Mouse (Mus musculus): Measurements from ENCODE around the gene Ipo4. TPM values are rescaled to one million over a fixed set of nuclear protein-coding genes. Genes with fewer than 3 reads are reported as not detected.

Gene Ipo4
- polyA plus RNA-seq (2015; fragmentation: Nextera tagmentation; extraction: Ambion mirVana): 65.5 and 76.0 TPM in 2 replicates

DNA sequence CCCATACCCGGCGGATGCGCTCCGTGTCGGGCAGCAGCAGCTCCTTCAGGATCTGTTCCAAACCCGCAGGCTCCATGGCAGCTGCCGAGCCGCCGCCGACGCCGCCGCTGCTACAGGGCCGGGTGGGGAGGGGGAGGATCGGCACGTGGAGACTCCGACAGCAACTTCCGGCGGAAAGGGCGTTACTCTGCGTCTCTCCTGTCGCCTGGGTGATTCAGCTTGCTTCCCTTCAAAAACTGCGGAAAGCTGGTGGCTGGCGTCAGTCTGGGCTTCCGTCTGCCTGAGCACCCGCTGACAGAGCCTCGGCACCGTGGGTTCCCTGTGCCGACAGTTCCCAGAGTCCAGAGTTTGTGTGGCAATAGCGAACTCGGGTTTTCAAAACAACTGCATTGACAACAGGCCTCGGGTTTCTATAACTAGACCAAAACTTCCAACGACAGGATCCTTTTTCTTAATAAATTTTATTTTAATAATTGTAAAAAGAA, at the start of gene Ipo4:
Gene Ipo4 (minus strand): TSS at position 435 of the 485 bp plus-strand sequence.
- WGBS: 2% methylated on average over 33 of the region's 33 CpGs
- peak within 1 kb of the TSS; percentile 83 for H3K9ac ChIP-seq
- no peaks in the 10 kb centered on the region for H3K27me3 ChIP-seq
- H3K27ac ChIP-seq: peak within 1 kb of the TSS; percentile 82
- H3K4me2 ChIP-seq: peak within 1 kb of the TSS; percentile 93
- H3K36me3 ChIP-seq (ENCODE audit: poor library complexity, severe bottlenecking): peaks cover 81% of the 10 kb centered on the region
- H3K4me1 ChIP-seq: peaks cover 14% of the 10 kb centered on the region
- H3K4me3 ChIP-seq: peak within 1 kb of the TSS; percentile 63
- no peaks in the 10 kb centered on the region for H3K9me3 ChIP-seq (replicated peaks)
- ATAC-seq: peak; percentile 94

DNA sequence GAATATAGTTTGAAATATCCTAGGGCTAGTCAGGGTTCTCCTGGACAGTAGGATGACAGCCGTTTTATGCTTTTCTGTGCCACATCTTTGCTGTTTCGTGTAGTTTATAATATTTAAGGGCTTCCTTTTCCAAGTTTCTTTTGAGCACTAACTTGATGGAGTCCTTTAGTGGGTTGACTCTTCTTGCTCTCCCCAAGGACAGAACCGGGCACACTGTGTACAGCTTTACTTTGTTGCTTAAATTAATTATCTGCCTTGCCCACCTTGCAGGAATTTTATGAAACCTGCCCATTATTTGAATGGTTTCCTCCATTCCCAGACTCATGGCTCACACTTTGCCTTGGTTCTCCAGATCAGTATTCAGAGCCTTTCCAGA, 46.3 kb upstream of the Ipo4 start:
- Histone ChIP-seq H3K9me3 (replicated peaks) (no peaks in the 10 kb centered on the region), H3K27me3 (peaks cover 5% of the 10 kb centered on the region; the same call in 1 of the 2 replicates), H3K4me3 (peak overlapping the region; percentile 66), H3K36me3 (ENCODE audit: poor library complexity, severe bottlenecking) (peaks cover 34% of the 10 kb centered on the region), H3K9ac (peak overlapping the region; percentile 80), H3K27ac (peak overlapping the region; percentile 80; the same call in 1 of the 2 replicates), H3K4me1 (peaks cover 13% of the 10 kb centered on the region), H3K4me2 (peak overlapping the region; percentile 89)
- WGBS: 17% methylated on average over 3 of the region's 3 CpGs
- no peak for ATAC-seq

- peak; percentile 98 for ATAC-seq
- H3K9me3 ChIP-seq (replicated peaks): no peaks in the 10 kb centered on the region
- peak within 1 kb of the TSS; percentile 80 for H3K9ac ChIP-seq
- peaks cover 13% of the 10 kb centered on the region for H3K4me1 ChIP-seq
- H3K4me3 ChIP-seq: peak within 1 kb of the TSS; percentile 66
- peaks cover 5% of the 10 kb centered on the region; the same call in 1 of the 2 replicates for H3K27me3 ChIP-seq
- H3K27ac ChIP-seq: peak within 1 kb of the TSS; percentile 80
- H3K36me3 ChIP-seq (ENCODE audit: poor library complexity, severe bottlenecking): peaks cover 40% of the 10 kb centered on the region
- WGBS: under 1% methylated on average over 66 of the region's 66 CpGs
- H3K4me2 ChIP-seq: peak within 1 kb of the TSS; percentile 89
Measured at GRCm38 (mm10) chr14:55681160-55682117, 45.7 kb upstream of the Ipo4 start, which contains the start of gene Tinf2. Gene Tinf2 (minus strand): TSS chr14:55681820.

GRCm38 (mm10) chr14:55677615-55678014, 41.9 kb upstream of the Ipo4 start:
- WGBS: 86% methylated on average over 4 of the region's 4 CpGs
- H3K4me3 ChIP-seq: no peak overlapping the region
- H3K36me3 ChIP-seq (ENCODE audit: poor library complexity, severe bottlenecking): peaks cover 53% of the 10 kb centered on the region
- no peak overlapping the region for H3K4me2 ChIP-seq
- no peak overlapping the region for H3K27ac ChIP-seq
- peaks cover 17% of the 10 kb centered on the region for H3K4me1 ChIP-seq
- no peak for ATAC-seq
- H3K9ac ChIP-seq: no peak overlapping the region
- no peaks in the 10 kb centered on the region for H3K27me3 ChIP-seq
- H3K9me3 ChIP-seq (replicated peaks): no peaks in the 10 kb centered on the region

- ATAC-seq: no peak
- H3K36me3 ChIP-seq (ENCODE audit: poor library complexity, severe bottlenecking): peaks cover 32% of the 10 kb centered on the region
- peak overlapping the region; percentile 89 for H3K9ac ChIP-seq
- H3K4me2 ChIP-seq: peak overlapping the region; percentile 96
- no peak overlapping the region for H3K27ac ChIP-seq
- peak overlapping the region; percentile 77 for H3K4me3 ChIP-seq
- no peaks in the 10 kb centered on the region for H3K27me3 ChIP-seq
- 83% methylated on average over 7 of the region's 7 CpGs for WGBS
- H3K4me1 ChIP-seq: peaks cover 22% of the 10 kb centered on the region
- H3K9me3 ChIP-seq (replicated peaks): no peaks in the 10 kb centered on the region
Measured at GRCm38 (mm10) chr14:55672741-55673060, 36.9 kb upstream of the Ipo4 start.

- Histone ChIP-seq H3K9ac (peak within 1 kb of the TSS; percentile 89), H3K9me3 (replicated peaks) (no peaks in the 10 kb centered on the region), H3K4me2 (peak within 1 kb of the TSS; percentile 96), H3K27me3 (no peaks in the 10 kb centered on the region), H3K4me1 (peaks cover 22% of the 10 kb centered on the region), H3K4me3 (peak within 1 kb of the TSS; percentile 77), H3K36me3 (ENCODE audit: poor library complexity, severe bottlenecking) (peaks cover 26% of the 10 kb centered on the region), H3K27ac (peak within 1 kb of the TSS; percentile 75)
- ATAC-seq: peak; percentile 99
- WGBS: under 1% methylated on average over 38 of the region's 38 CpGs
Measured at GRCm38 (mm10) chr14:55671833-55672740, 36.3 kb upstream of the Ipo4 start, which contains the start of the genes Gmpr2 and Nedd8. Gene Gmpr2 (plus strand): TSS chr14:55671941. Gene Nedd8 (minus strand): TSS chr14:55672124.

DNA sequence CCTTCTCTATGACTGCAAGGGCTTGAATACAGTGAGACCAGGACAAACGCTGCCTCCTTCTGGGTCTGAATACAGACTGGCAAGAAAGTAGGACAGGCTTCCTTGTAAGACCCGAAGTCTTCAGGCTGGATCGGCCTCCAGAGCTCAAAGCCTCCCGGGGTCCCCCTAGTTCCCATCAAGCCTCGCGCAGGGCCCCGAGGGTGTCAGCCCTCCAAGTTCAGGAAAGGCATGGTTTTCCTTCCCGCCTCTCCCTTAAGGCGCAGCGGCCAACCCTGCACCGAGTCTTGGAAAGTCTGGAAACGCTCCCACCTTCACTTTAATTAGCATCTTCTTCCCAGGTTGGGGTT, 35.7 kb upstream of the Ipo4 start:
- WGBS: 0% methylated on average over 12 of the region's 12 CpGs
- H3K4me1 ChIP-seq: peaks cover 22% of the 10 kb centered on the region
- no peaks in the 10 kb centered on the region for H3K9me3 ChIP-seq (replicated peaks)
- peaks cover 25% of the 10 kb centered on the region for H3K36me3 ChIP-seq (ENCODE audit: poor library complexity, severe bottlenecking)
- H3K9ac ChIP-seq: peak overlapping the region; percentile 89
- peak; percentile 71 for ATAC-seq
- H3K4me3 ChIP-seq: peak overlapping the region; percentile 77
- H3K27ac ChIP-seq: peak overlapping the region; percentile 75
- H3K27me3 ChIP-seq: no peaks in the 10 kb centered on the region
- peak overlapping the region; percentile 96 for H3K4me2 ChIP-seq

GRCm38 (mm10) chr14:55660636-55661035, 24.9 kb upstream of the Ipo4 start:
- peaks cover 37% of the 10 kb centered on the region for H3K36me3 ChIP-seq (ENCODE audit: poor library complexity, severe bottlenecking)
- peak; percentile 26 for ATAC-seq
- H3K27me3 ChIP-seq: no peaks in the 10 kb centered on the region
- H3K4me1 ChIP-seq: peaks cover 14% of the 10 kb centered on the region
- peak overlapping the region; percentile 68 for H3K4me3 ChIP-seq
- H3K4me2 ChIP-seq: peak overlapping the region; percentile 66
- WGBS: 35% methylated on average over 2 of the region's 2 CpGs
- 0 out of 2 replicates have a peak overlapping the region, but pooled peaks have one; percentile 67 for H3K27ac ChIP-seq
- peak overlapping the region; percentile 84; the same call in 1 of the 2 replicates for H3K9ac ChIP-seq
- H3K9me3 ChIP-seq (replicated peaks): no peaks in the 10 kb centered on the region

DNA sequence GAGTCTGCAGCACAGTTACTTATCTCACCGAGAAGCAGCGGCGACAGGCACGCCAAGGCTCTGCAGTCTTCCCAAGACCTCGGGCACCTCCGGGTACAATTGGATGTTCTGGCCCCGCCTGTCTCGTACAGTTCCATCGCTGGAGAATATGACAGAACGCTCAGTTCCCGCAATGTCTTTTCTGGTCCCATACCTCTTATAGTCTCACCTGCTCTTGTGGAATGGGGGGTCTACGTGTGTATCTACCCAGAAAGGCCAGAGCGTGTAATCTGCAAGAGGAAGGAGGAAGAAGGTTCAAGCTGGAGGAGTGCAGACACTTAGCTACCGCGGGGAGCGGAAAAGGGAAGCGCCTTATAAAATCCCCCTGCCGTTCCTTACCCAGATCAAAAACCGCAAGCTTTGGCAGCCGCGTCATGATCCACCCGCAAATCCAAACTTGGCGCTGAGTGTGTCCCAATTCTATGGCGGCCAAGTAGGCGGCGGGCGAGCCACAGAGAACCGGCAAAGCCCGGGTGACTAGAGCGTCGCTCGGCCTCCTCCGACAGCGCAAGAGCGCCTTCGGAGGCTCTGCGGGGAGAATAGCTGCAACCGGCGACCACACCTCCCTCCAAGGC, 24.3 kb upstream of the Ipo4 start, which contains the start of gene Mdp1:
Gene Mdp1 (minus strand): TSS at position 549 of the 614 bp plus-strand sequence.
- peak within 1 kb of the TSS; percentile 68 for H3K4me3 ChIP-seq
- ATAC-seq: peak; percentile 95
- under 1% methylated on average over 39 of the region's 39 CpGs for WGBS

DNA sequence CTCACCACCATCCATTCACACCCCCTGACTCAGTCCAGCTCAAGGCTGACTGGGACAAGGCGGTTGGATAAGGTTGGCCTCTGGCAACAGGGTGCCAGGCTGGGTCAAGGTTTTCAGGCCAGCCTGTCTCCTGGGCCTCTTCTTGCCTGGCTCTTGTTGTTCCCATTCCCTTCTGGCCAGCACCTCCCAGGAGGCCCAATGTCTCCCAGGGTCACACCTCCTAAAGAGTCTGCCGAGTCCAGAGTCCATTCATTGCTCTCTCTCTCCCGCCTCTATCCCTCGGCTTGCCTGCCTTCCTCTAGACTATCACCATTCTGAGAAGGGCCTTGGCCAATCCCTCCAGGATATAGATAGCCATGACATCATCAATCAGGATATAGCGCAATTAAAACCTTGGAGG, 22.3 kb upstream of the Ipo4 start:
- Histone ChIP-seq H3K9ac (no peak overlapping the region), H3K9me3 (replicated peaks) (no peaks in the 10 kb centered on the region), H3K27me3 (no peaks in the 10 kb centered on the region), H3K36me3 (ENCODE audit: poor library complexity, severe bottlenecking) (peaks cover 27% of the 10 kb centered on the region), H3K4me3 (no peak overlapping the region), H3K27ac (no peak overlapping the region), H3K4me2 (no peak overlapping the region), H3K4me1 (peaks cover 14% of the 10 kb centered on the region)
- ATAC-seq: no peak
- WGBS: 88% methylated on average over 5 of the region's 5 CpGs

More for the DNA sequence above, 24.3 kb upstream of the Ipo4 start, which contains the start of gene Mdp1:
- Histone ChIP-seq H3K9ac (peak within 1 kb of the TSS; percentile 84), H3K4me2 (peak within 1 kb of the TSS; percentile 66), H3K27ac (peak within 1 kb of the TSS; percentile 67), H3K4me1 (peaks cover 14% of the 10 kb centered on the region), H3K36me3 (ENCODE audit: poor library complexity, severe bottlenecking) (peaks cover 36% of the 10 kb centered on the region), H3K27me3 (no peaks in the 10 kb centered on the region), H3K9me3 (replicated peaks) (no peaks in the 10 kb centered on the region)

DNA sequence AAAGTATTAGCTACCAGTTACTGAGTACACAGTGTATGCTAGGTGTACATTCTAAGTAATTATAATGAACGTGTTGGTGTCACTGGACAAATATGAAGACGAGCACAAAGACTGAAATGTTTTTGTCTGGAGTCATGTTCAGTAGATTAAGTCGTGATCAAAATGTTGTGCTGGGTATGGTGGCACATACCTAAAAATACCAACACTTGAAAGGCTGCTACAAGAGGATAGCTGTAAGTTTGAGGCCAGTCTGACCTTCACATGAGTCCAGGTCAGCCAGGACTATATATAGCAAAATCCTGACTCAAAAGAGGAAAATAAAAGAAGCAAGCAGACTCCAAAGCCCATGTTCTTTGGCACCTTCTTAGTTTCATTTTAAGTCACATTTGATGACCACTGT, 21.2 kb upstream of the Ipo4 start:
- H3K36me3 ChIP-seq (ENCODE audit: poor library complexity, severe bottlenecking): peaks cover 21% of the 10 kb centered on the region
- H3K4me1 ChIP-seq: peaks cover 14% of the 10 kb centered on the region
- no peak for ATAC-seq
- WGBS: 87% methylated on average over 3 of the region's 3 CpGs
- no peak overlapping the region for H3K4me3 ChIP-seq
- no peaks in the 10 kb centered on the region for H3K9me3 ChIP-seq (replicated peaks)
- no peak overlapping the region for H3K27ac ChIP-seq
- H3K9ac ChIP-seq: no peak overlapping the region
- H3K4me2 ChIP-seq: no peak overlapping the region
- no peaks in the 10 kb centered on the region for H3K27me3 ChIP-seq
